Mouse (Mus musculus) brain, embryonic 14.5 days (tissue): Measurements from ENCODE around the gene Ell. TPM values are rescaled to one million over a fixed set of nuclear protein-coding genes. Genes with fewer than 3 reads are reported as not detected.
"Not testable (repeated sequence)": the region's sequence is repeated elsewhere in the genome, so short reads cannot be mapped to it uniquely, and the experiment has no call there.

Source experiments
- DNase-seq: peaks from one replicate; pipeline ENCODE4 v3.0.0-alpha.2; 2011; ENCODE audit warnings: low read depth
- CTCF ChIP-seq: fragments of 200-500 bp; IDR thresholded peaks from 2 replicates; pipeline ENCODE4 v1.5.1; 2012; ENCODE audit warnings: inconsistent platforms, mild to moderate bottlenecking, moderate library complexity, borderline replicate concordance; ENCODE audit not compliant: insufficient read depth, insufficient read length; ENCODE audit errors: extremely low read depth
- POLR2A ChIP-seq: fragments of 200-500 bp; IDR thresholded peaks from 2 replicates; pipeline ENCODE4 v1.6.1; 2012; ENCODE audit warnings: mild to moderate bottlenecking, inconsistent platforms, borderline replicate concordance; ENCODE audit not compliant: poor library complexity, insufficient read depth, insufficient read length, severe bottlenecking; ENCODE audit errors: extremely low read depth
- polyA plus RNA-seq: library from polyadenylated mRNA; depleted of rRNA; stranded (reverse); fragments of >200 nt; gene quantifications from 2 replicates; pipeline ENCODE4 v1.2.3, GENCODE M21; 2012

Ell gene
- polyA plus RNA-seq, 1 experiment = 26.6 TPM

GRCm38 (mm10) chr8:70502540-70502939, 36.7 kb upstream of the Ell start:
- TF ChIP-seq CTCF (no peak), POLR2A (no peak)
- DNase-seq = no peak

- TF ChIP-seq POLR2A = no peak
- peak; percentile 90 for TF ChIP-seq CTCF
- peak; percentile 63 for DNase-seq
Measured at GRCm38 (mm10) chr8:70503062-70503750, 36.1 kb upstream of the Ell start.

DNA sequence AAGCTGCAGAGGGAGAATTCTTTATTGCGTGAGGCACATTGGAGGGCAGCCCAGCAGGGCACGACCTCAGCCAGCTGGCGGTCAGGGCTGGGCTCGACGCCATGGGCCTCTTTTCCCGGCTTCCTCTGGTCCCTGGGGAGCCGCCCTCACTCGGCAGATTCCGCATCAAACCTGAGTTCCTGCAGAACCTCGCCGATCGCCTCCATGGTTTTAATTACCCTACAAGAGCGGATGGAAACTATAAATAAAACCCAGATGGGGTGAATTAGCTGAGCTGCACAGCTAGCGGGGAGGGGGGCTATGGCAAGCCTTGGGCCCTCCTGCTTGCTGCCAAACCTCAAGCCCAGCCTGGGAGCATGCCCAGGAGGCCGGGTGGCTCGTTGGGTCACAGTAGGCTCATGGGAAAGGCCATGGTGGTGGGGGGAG, 35.0 kb upstream of the Ell start:
- no peak for TF ChIP-seq POLR2A
- TF ChIP-seq CTCF = no peak
- DNase-seq = peak; percentile 45

DNA sequence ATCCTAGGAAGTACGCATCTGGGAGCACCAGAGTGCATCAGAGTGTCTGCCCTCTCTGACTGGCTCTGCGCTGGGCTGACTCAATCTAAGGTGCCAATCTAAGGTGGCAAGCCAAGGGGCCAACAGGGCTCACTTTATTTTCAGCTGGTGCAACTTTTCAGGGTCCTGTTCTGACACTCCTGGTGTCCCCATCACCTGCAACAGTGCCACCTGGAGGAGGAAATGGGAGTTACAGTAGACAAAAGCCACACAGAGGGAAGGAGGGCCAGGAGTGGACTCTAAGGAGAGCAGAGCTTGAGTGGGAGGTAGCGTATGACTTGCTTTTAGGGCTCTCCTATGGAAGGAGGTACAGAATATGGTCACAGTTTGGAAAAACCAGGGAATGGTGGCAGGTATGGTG, 34.4 kb upstream of the Ell start:
- TF ChIP-seq POLR2A = no peak
- peak; percentile 82 for TF ChIP-seq CTCF
- DNase-seq = peak; percentile 68

DNA sequence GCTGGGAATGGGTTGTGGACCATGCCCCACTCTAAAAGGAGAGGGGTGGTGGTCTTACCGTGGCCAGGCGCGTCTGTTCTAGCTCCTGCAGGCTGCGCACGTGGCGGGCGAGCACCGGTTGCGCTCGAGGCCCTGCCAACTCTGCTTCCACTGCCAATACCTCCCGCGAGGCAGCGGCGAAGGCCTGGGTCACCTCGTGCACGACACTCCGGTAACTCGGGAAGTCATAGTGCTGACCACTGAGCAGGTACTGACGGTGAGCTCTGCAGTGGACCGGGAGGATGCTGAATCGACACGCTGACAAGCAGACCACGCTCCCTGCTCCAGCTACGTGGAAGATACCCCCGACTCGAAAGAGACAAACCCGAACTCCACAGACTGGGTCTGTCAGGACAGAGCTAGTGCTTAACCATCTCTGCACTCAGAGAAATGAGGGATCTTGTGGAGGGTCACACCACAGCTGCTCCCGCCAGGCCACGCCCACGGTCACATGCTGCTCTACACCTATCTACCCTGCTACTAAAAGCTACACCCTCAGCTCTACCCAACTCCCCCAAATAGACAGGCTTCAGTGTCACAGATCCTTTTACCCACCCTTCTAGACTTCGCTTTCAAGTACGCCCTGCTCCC, 33.4 kb upstream of the Ell start:
- no peak for DNase-seq
- TF ChIP-seq POLR2A (no peak), CTCF (no peak)

- peak; percentile 88 for TF ChIP-seq CTCF
- TF ChIP-seq POLR2A = peak; percentile 63; the same call in 1 of the 2 replicates
- peak; percentile 97 for DNase-seq
Measured at GRCm38 (mm10) chr8:70506328-70507026, 32.8 kb upstream of the Ell start, which contains the start of gene Rex1bd. Gene Rex1bd, minus strand, starts transcription at chr8:70506752.

GRCm38 (mm10) chr8:70507027-70507393, 32.2 kb upstream of the Ell start:
- no peak for DNase-seq
- TF ChIP-seq CTCF (no peak), POLR2A (no peak)

GRCm38 (mm10) chr8:70509281-70509952, 29.8 kb upstream of the Ell start:
- no peak for DNase-seq
- TF ChIP-seq POLR2A (no peak), CTCF (no peak)

DNA sequence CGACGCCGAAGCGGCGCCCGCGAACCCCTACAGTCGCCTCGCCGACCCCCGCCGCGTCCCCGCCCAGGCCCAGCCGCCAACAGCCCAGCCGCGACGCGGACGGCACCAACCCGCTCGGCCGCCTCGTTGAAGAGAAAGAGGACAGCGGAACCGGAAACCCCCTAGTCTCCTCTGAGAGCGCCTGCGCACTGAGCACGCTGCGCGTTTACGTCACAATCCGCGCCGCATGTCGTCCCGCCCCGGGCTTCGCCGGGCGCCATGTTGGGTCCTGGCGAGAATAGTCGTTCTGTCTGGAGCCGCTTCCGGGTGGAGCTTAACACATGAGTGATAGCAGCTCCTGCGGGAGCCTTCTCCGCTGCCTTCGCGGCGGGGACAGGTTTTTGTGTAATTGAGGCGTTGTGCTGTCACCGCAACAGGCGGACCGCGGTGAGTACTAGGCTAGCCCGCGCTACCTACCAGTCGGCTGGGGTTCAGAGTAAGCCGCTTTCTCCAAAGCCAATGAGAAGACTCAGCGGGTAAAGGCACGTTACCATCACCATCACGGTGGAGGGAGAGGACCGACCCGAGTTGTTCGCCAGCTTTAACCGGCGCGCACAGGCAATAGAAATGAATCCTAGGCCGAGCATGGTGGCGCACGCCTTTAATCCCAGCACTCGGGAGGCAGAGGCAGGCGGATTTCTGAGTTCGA, 28.9 kb upstream of the Ell start, which contains the start of gene Uba52:
TSS of gene Uba52 (minus strand) at position 574 of the 688 bp plus-strand sequence.
- TF ChIP-seq CTCF = no peak
- TF ChIP-seq POLR2A = peak; percentile 81
- peak; percentile 99 for DNase-seq

GRCm38 (mm10) chr8:70511174-70511573, 28.1 kb upstream of the Ell start:
- not testable (repeated sequence) for DNase-seq

GRCm38 (mm10) chr8:70511770-70512169, 27.5 kb upstream of the Ell start:
- TF ChIP-seq POLR2A = no peak
- no peak for DNase-seq
